Mouse (Mus musculus) layer of hippocampus, postnatal 10 days (tissue): ENCODE measurements around the gene H2-Eb1. TPM values are rescaled to one million over a fixed set of nuclear protein-coding genes. Genes with fewer than 3 reads are reported as not detected.

Experiments
- total RNA-seq, 2 experiments: library from RNA; stranded (reverse); gene quantifications; 2 replicates each; pipeline ENCODE4 v1.2.3; 2021

The H2-Eb1 gene
- total RNA-seq, 2 experiments from 2014 or later: 1.3 to 2.3 TPM

Other genes starting within 250 kb of the H2-Eb1 start
- gene H2-Oa, start 213.5 kb upstream of the H2-Eb1 start, total RNA-seq: under 1 TPM in 1 of 2 experiments, not detected in 1; 0.34 TPM
- gene H2-DMa, start 186.3 kb upstream of the H2-Eb1 start, total RNA-seq: 10 to 100 TPM; 34.4 to 38.6 TPM
- 100 to 1,000 TPM; 252 to 263 TPM for gene Brd2, start 183.2 kb upstream of the H2-Eb1 start, total RNA-seq
- gene H2-DMb2, start 162.6 kb upstream of the H2-Eb1 start, total RNA-seq: not detected
- gene H2-DMb1, start 152.8 kb upstream of the H2-Eb1 start, total RNA-seq: under 1 TPM; 0.69 to 0.91 TPM
- 1 to 10 TPM; 5.1 to 5.2 TPM for gene Tap1, start 118.3 kb upstream of the H2-Eb1 start, total RNA-seq
- 1 to 10 TPM; 1.4 to 1.9 TPM for gene Psmb9, start 118.1 kb upstream of the H2-Eb1 start, total RNA-seq
- 1 to 10 TPM; 2.3 to 4.4 TPM for gene Psmb8, start 108.1 kb upstream of the H2-Eb1 start, total RNA-seq
- gene Tap2, start 102.3 kb upstream of the H2-Eb1 start, total RNA-seq: 1 to 10 TPM; 4.8 to 6.3 TPM
- gene H2-Ob, start 67.0 kb upstream of the H2-Eb1 start, total RNA-seq: under 1 TPM; 0.18 to 0.33 TPM
- gene H2-Ab1, start 48.2 kb upstream of the H2-Eb1 start, total RNA-seq: 1 to 10 TPM; 1.6 to 1.8 TPM
- under 1 TPM; 0.64 to 0.69 TPM for gene H2-Aa, start 18.0 kb upstream of the H2-Eb1 start, total RNA-seq
- gene H2-Eb2, start 19.8 kb downstream of the H2-Eb1 start, total RNA-seq: not detected
- 1 to 10 TPM in 1 of 2 experiments, under 1 TPM in 1; 0.58 to 1.3 TPM for gene Btnl2, start 49.0 kb downstream of the H2-Eb1 start, total RNA-seq
- gene Btnl1, start 71.3 kb downstream of the H2-Eb1 start, total RNA-seq: not detected
- 1 to 10 TPM; 7.1 to 8.6 TPM for gene BC051142, start 93.0 kb downstream of the H2-Eb1 start, total RNA-seq
- gene Btnl4, start 171.5 kb downstream of the H2-Eb1 start, total RNA-seq: not detected
- not detected for gene Btnl6, start 211.5 kb downstream of the H2-Eb1 start, total RNA-seq